Mouse (Mus musculus) skeletal muscle tissue, postnatal 0 days (tissue): ENCODE measurements around the gene Vat1. TPM values are rescaled to one million over a fixed set of nuclear protein-coding genes. Genes with fewer than 3 reads are reported as not detected.

Source experiments
- microRNA-seq, 2 experiments: library from miRNA; unstranded; fragments of <30 nt; microRNA quantifications; one replicate each; pipeline ENCODE4; 2016
- polyA plus RNA-seq: library from polyadenylated mRNA; unstranded; fragments of >200 nt; fragmentation: Nextera tagmentation; extraction: Ambion mirVana; gene quantifications from 2 replicates; pipeline ENCODE4 v1.2.1, GENCODE M21; 2015

Vat1 gene
- 22.7 and 30.2 TPM in 2 replicates for polyA plus RNA-seq

GRCm38 (mm10) chr11:101465869-101466551, at the start of gene Vat1:
Gene Vat1 (minus strand): TSS chr11:101466230.

GRCm38 (mm10) chr11:101464211-101465100, 1.6 kb downstream of the Vat1 start, which contains the start of gene Rnd2:
Gene Rnd2 (plus strand): TSS chr11:101464999.

GRCm38 (mm10) chr11:101448274-101448746, 17.7 kb downstream of the Vat1 start, which contains the start of gene Ifi35:
Gene Ifi35 (plus strand): TSS chr11:101448407.

GRCm38 (mm10) chr11:101442127-101442693, 23.8 kb downstream of the Vat1 start, which contains the start of gene Rpl27:
Gene Rpl27 (plus strand): TSS chr11:101442298.

GRCm38 (mm10) chr11:101424925-101425813, 40.9 kb downstream of the Vat1 start, which contains the start of the genes Rundc1 and Ptges3l:
Gene Rundc1 (plus strand): TSS chr11:101425085.
Gene Ptges3l (minus strand): TSS chr11:101425333.

GRCm38 (mm10) chr11:101424105-101424851, 41.8 kb downstream of the Vat1 start, which contains the start of gene Gm27029:
Gene Gm27029 (minus strand): TSS chr11:101424796.

GRCm38 (mm10) chr11:101417101-101417855, 48.8 kb downstream of the Vat1 start, which contains the start of gene Aarsd1:
Gene Aarsd1 (minus strand): TSS chr11:101417615.

Small RNAs within 50 kb of the gene (microRNA-seq; reads per million reads assigned to microRNA genes)
- 0.85 to 1.7 reads per million in 2 experiments for gene Mir6929

Other genes with a start within 250 kb of the Vat1 start
- 10.7 and 14.2 TPM in 2 replicates for gene Ezh1, start 239.8 kb downstream of the Vat1 start, polyA plus RNA-seq
- 98.1 and 102 TPM in 2 replicates for gene Ramp2, start 220.2 kb downstream of the Vat1 start, polyA plus RNA-seq
- gene Vps25, start 212.5 kb downstream of the Vat1 start, polyA plus RNA-seq: 54.8 and 66.6 TPM in 2 replicates
- 1.5 and 1.7 TPM in 2 replicates for gene Wnk4, start 205.7 kb downstream of the Vat1 start, polyA plus RNA-seq
- 0.24 and 0.41 TPM in 2 replicates for gene Cntd1, start 187.2 kb downstream of the Vat1 start, polyA plus RNA-seq
- gene Coa3, start 187.1 kb downstream of the Vat1 start, polyA plus RNA-seq: 145 and 147 TPM in 2 replicates
- gene Becn1, start 163.9 kb downstream of the Vat1 start, polyA plus RNA-seq: 69.9 and 72.6 TPM in 2 replicates
- gene Psme3, start 150.0 kb downstream of the Vat1 start, polyA plus RNA-seq: 44.9 and 53.1 TPM in 2 replicates
- 0.06 and 0.23 TPM in 2 replicates for gene Aoc2, start 141.2 kb downstream of the Vat1 start, polyA plus RNA-seq
- 4.1 and 8.1 TPM in 2 replicates for gene Aoc3, start 135.6 kb downstream of the Vat1 start, polyA plus RNA-seq
- gene G6pc, start 98.7 kb downstream of the Vat1 start, polyA plus RNA-seq: 0.09 TPM in 1 of 2 replicates, not detected in the other
- gene Aarsd1, start 48.6 kb downstream of the Vat1 start, polyA plus RNA-seq: 25.4 and 25.7 TPM in 2 replicates
- 3.9 and 7.0 TPM in 2 replicates for gene Gm27029, start 41.4 kb downstream of the Vat1 start, polyA plus RNA-seq
- gene Rundc1, start 41.1 kb downstream of the Vat1 start, polyA plus RNA-seq: 8.9 and 9.2 TPM in 2 replicates
- gene Ptges3l, start 40.9 kb downstream of the Vat1 start, polyA plus RNA-seq: 143 and 148 TPM in 2 replicates
- 221 and 229 TPM in 2 replicates for gene Rpl27, start 23.9 kb downstream of the Vat1 start, polyA plus RNA-seq
- gene Ifi35, start 17.8 kb downstream of the Vat1 start, polyA plus RNA-seq: 14.9 and 17.1 TPM in 2 replicates
- gene Rnd2, start 1.2 kb downstream of the Vat1 start, polyA plus RNA-seq: 3.0 and 3.9 TPM in 2 replicates
- 1.0 and 1.8 TPM in 2 replicates for gene Brca1, start 85.7 kb upstream of the Vat1 start, polyA plus RNA-seq
- gene Nbr1, start 85.9 kb upstream of the Vat1 start, polyA plus RNA-seq: 49.1 and 51.6 TPM in 2 replicates
- 6.1 and 8.6 TPM in 2 replicates for gene Tmem106a, start 116.0 kb upstream of the Vat1 start, polyA plus RNA-seq
- not detected in 2 replicates for gene Gm11634, start 133.0 kb upstream of the Vat1 start, polyA plus RNA-seq
- gene Rdm1, start 161.0 kb upstream of the Vat1 start, polyA plus RNA-seq: 21.7 and 27.2 TPM in 2 replicates
- 2.3 and 3.2 TPM in 2 replicates for gene Arl4d, start 199.3 kb upstream of the Vat1 start, polyA plus RNA-seq